Mouse (Mus musculus) cerebellum, adult (tissue): ENCODE measurements around the gene Clasrp.
"Not testable (repeated sequence)": the region's sequence is repeated elsewhere in the genome, so short reads cannot be mapped to it uniquely, and the experiment has no call there.

Experiments used
- ATAC-seq: cut with Nextera tagmentation; 2 replicates; pipeline ENCODE4 v1.9.2; 2017; ENCODE audit warnings: mild to moderate bottlenecking, moderate library complexity, mixed read lengths; ENCODE audit not compliant: insufficient number of reproducible peaks, low FRiP score, low TSS enrichment

Gene Clasrp

DNA sequence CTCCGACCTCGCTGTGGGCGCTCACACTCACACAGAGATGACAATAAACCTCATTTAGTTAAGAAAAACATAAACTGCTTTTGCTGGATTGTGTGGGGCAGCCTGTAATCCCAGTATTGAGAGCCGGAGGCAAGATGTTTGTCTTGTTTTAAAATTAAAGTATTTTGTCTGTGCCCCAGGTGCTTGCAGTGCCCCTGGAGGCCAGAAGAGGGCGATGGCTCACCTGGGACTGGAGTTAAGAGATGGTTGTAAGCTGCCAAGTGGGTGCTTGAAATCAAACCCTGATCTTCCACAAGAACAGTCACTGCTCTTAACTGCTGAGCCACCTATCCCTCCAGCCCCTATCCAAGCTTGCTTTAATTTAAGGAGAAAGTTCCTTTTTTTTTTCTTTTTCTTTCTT lies 6.7 kb upstream of the Clasrp start:
- ATAC-seq, result no peak

- no peak for ATAC-seq
These were observed 5.5 kb upstream of the Clasrp start for GRCm38 (mm10) chr7:19609641-19610332.

GRCm38 (mm10) chr7:19607291-19607690 lies 3.0 kb upstream of the Clasrp start:
- ATAC-seq, result no peak

DNA sequence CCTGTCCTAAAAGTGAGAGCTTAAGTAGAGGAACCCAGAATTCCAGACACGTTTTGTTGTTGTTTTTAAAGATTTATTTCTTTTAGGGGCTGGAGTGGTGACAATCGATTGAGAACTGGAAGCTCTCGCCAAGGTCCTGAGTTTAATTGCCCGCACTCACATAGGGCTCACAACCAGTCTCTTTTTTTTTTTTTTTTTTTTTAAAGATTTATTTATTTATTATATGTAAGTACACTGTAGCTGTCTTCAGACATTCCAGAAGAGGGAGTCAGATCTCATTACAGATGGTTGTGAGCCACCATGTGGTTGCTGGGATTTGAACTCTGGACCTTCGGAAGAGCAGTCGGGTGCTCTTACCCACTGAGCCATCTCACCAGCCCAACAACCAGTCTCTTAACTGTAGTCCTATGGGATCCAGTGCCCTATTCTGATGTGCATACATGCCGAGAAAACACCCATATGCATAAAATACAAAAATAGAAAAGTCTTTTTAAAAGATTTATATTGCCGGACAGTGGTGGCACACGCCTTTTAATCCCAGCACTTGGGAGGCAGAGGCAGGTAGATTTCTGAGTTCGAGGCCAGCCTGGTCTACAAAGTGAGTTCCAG lies 424 bp upstream of the Clasrp start:
- ATAC-seq, result not testable (repeated sequence)

DNA sequence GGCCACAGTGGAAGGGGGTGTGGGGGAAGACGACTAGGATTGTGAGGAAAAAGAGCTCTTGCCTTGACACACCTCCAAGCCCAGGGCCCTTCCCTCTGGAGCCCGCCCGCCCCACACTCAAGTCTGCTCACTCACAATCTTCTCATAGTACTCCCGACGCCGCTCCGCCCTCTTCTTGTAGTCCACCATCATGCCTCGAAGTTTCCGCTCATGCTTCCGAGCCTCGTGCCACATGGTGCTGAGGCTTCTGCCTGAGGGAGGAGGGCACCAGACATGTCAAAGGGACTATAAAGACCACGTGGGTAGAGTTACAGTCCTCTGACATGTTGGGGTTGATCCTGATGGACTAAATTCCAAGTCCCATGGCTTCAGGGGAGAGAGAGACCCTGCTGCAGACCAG lies 1.2 kb downstream of the Clasrp start:
- no peak for ATAC-seq

DNA sequence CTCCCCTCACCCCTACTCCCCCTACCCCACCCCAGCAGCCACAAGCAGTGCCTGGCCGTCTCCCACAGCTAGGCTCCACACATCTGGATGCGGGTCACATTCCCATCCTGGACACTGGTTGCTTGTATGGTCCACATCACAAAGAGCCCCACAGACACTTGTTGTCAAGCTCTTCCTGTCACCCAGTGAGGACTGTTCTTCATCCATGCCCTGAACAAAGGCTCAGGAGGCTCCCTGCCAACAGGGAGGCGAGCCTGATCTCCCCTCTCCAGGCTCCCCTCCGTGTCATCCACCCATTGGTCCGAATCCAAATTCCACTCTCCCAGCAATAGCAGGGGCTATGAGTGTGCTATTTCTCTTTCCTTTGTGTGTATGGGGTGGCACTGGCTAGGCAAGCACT lies 3.7 kb downstream of the Clasrp start:
- ATAC-seq, result 0 out of 2 replicates have a peak, but pooled peaks have one; percentile 26

DNA sequence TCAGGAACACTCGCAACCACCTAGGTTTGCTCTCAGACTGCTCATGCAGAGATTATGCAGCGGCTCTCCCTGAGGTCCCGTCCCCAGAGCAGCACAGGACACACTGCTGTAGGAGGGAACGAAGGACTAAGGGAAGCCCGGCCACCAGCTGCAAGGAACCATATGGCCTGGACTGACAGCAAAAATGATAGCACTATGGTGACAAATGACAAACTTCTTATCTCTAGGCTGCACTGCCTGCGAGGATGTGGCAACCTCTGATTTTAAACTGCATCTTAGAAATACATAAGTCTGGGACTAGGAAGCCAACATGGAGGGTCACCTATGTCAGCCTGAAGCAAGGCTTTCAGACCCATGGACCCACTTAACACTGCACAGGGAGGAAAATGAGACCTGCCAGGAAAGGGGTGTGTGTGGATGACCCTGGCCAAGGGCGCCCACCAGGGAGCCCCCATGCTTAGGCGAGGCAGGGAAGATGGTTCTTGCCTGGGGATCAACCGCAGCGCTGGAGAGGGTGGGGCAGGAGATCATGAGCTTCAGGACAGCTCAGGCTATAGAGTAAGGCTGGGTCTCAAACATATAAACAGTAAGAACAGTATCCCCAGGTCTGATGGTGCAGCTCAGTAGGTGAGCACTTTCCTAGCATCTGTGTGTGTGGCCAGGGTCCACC lies 11.1 kb downstream of the Clasrp start:
- ATAC-seq, result no peak

- peak; percentile 77 for ATAC-seq
These were observed 14.4 kb downstream of the Clasrp start for GRCm38 (mm10) chr7:19589917-19590316.

DNA sequence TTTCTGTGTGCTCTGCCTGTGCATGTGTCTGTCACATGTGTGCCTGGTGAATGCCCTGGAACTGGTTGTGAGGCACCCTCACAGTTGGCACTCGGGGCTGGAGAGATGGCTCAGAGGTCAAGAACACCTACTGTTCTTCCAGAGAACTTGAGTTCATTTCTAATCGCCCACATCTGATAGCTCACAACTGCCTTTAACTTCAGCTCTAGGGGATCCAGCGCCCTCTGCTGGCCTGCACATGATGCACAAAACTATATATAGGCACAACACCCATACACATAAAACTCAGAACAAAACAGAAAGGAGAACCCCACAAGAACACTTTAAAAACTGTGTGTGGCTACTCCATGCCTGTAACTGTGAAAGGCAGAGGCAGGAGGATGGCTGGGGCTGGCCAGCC lies 15.1 kb downstream of the Clasrp start:
- ATAC-seq, result no peak

DNA sequence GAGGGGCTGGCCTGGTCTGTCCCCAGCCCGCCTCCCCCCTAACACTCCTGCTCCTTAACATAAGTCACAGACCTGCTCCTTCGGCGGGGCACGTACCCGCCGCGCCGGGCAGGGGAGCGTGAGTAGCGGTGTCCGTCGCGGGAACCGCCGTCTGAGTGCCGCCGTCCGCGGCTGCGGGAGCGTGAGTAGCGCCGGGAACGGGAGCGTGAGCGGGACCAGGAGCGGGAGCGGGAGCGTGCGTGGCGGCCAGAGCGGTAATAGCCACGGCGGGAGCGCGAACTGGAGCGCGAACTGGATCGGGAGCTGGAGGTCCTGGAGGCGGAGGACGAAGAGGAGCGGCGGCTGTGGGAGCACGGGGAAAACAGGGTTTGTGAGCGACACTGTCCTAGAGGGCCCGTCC lies 18.0 kb downstream of the Clasrp start:
- ATAC-seq, result no peak

GRCm38 (mm10) chr7:19580634-19581033 lies 23.7 kb downstream of the Clasrp start:
- ATAC-seq, result no peak

DNA sequence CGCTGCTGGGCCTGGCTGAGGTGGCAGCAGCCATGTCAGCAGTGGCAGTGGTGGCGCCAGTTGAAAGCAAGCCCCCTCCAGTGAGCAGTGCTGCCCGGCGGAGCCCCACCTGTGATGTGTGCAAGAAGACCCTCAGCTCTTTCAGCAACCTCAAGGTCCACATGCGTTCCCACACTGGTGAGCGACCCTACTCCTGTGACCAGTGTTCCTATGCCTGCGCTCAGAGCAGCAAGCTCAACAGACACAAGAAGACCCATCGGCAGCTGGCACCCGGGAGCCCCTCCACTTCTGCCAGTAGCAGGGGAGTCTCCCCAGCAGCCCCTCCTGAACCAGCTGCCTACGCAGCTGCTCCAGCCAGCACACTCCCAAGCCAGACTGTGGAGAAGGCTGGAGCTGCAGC lies 24.5 kb downstream of the Clasrp start:
- ATAC-seq, result no peak

- no peak for ATAC-seq
These were observed 25.9 kb downstream of the Clasrp start for GRCm38 (mm10) chr7:19578436-19578835.

GRCm38 (mm10) chr7:19577877-19578414 lies 26.3 kb downstream of the Clasrp start:
- ATAC-seq, result peak; percentile 53; the same call in 1 of the 2 replicates

DNA sequence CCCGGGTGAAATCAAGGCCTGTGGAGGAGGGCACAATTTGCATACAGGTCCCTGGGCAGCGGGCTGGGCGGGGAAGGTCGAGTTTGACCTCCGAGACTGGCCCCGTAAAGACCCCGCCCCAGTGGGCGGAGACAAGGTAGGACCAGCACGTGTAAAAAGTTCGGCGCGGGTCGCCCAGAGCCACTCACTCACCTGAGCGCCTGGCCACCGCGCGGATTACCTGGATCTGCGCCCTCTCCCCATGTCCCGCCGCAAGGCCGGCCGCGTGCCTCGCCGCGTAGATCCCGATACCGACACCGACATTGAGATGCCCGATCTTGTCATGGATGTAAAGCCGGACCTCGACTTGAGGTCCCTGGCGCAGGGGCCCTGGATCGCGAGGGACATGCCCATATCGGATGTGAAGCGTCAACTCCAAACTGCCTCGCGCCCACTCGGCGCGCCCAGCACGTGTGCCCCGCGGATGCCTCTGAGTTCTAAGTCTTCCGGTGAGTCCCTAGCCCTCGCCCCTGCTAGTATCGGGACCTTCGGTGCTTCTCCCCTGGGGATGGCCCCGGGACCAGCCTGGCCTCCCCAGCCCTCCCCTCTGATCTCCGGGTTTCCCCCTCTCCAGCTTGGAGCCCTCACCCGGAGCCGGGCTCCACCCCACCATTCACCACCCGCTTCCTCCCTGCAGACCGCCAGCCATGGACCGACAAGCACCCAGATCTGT lies 27.0 kb downstream of the Clasrp start, which contains the start of the genes Zfp296 and Gemin7:
Gene Zfp296 (plus strand): TSS at position 147 of the 712 bp plus-strand sequence.
Gene Gemin7 (minus strand): TSS at position 455 of the 712 bp plus-strand sequence.
- no peak for ATAC-seq

DNA sequence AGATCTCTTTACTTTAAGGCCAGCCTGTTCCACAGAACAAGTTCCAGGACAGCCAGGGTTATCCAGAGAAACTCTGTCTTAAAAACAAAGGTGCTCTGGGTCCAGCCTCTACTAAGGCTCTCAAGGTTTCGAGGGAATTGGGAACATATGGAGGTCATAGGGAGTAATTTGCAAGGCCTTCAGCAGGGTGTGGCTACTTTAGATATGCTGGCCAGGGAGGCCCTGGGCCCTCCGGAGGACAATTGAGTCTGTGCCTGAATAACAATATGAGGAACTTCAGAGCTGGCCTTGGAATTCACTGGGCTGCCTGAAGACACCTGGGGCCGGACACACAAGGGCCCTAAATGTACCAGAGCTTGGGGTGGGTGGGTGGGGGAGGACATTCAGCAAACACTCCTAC lies 28.7 kb downstream of the Clasrp start:
- ATAC-seq, result no peak

DNA sequence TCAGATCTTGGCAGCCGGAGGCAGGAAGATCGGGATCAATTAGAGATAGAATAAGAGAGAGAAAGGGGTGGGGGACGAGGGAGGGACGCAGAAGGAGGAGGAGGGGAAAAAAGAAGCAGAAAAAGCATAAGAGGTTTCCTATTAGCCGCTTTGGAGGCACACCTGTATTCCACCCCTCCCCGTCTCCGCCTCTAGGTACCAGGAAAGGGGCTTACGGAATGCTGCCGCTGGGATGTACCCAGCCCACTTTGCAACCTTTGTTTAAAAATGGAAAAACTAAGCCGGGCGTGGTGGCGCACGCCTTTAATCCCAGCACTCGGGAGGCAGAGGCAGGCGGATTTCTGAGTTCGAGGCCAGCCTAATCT lies 30.5 kb downstream of the Clasrp start:
- ATAC-seq, result no peak

DNA sequence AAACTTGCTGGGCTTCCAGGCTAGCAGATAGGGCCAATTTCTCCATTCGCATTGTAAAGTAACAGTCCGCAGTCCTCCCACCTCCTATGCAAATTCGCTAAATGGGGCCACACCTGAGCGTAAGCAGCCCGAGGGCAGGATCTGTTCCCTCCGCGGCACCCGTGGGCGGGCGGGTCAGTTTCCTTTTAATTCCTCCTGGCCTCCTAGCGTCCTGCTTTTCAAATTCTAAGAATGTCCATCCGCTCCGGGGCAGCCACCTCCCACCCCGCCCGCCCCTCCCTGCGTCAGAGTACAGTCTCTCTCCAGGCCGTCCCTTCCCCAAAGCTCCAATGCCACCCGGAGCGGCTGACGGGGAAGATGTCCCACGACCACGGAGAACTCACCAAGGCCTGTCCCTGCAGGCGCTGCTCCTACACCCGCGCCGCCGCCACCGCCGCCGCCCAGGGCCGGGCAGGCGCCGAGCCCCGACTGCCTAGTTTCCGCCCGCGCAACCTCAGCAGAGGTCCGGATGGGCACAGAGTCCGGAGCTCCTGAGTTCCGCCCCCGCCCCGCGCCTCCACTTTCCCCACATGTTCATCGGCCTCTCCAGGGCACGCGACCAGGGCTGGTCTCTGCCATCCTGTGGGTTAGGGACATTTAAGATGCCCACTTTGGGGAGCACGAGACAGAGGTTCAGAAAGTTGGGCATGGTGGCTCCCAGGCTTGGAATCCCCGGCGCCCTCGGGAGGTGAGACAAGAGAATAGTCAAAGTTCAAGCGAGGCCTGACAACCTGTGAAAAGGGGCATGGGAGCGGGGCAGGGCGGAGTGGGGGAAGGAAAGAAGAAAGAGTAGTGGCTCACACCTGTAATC lies 31.1 kb downstream of the Clasrp start:
- ATAC-seq, result peak; percentile 60; the same call in 1 of the 2 replicates

GRCm38 (mm10) chr7:19569647-19570046 lies 34.6 kb downstream of the Clasrp start:
- no peak for ATAC-seq

GRCm38 (mm10) chr7:19567426-19567825 lies 36.9 kb downstream of the Clasrp start:
- ATAC-seq, result no peak
